Mouse (Mus musculus) embryo, embryonic 10 days (tissue): ENCODE measurements at regions not wholly inside any gene's neighbourhood (a gene's known extent, or its start where the extent isn't known, plus 50 kb on each side); places are given as distances from the start of the nearest gene placed in this dataset.

Source experiments
- DNase-seq: peaks from one replicate; pipeline ENCODE4 v3.0.0-alpha.2; 2015; ENCODE audit warnings: low spot score

DNA sequence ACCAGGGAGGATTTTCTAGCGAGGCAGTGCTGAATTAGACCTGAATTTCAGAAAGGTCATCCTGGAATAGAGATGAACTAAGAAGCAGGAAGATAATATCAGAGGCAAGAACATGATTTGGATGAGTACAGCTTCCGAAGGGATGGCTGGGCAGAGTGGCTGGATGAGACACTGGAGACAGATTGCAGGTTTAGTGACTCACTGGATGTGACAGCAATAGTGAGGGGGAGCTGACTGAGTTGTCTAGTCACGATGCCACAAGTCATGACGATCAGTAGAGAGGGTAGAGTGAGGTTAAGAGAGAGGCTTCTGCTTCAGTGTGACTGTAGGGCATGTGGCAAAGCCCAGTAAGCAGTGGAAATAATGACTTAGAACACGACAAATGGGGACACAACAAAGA lies 181.3 kb upstream of the Npy start:
- DNase-seq, result no peak

DNA sequence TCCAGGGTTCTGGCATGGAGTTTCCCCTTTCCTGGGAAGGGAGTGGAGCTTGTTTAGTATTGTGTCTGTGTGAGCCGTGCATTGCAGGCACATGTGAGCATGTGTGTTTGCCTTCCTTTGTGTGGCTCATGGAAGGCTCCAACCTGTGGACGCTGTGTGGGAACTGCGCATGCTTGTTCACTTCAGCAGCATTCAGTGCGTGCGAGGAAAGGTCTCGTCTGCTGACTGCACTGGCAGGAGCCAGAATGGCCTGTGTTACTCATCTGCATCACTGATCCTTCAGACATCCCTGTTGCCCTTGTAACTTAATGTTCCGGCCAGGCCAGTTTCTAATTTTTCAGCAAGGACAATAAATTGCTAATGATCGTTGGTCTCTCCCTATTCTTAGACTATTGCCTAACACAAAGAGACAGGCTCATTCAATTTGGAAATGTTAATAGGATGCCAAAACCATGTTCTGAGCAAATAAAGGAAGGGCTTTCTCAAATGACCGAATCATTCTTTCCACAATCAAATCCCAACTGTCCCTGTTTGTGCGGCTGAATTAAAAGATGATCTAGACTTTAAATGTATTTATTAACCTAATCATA lies 167.9 kb upstream of the Npy start:
- DNase-seq, result no peak

DNA sequence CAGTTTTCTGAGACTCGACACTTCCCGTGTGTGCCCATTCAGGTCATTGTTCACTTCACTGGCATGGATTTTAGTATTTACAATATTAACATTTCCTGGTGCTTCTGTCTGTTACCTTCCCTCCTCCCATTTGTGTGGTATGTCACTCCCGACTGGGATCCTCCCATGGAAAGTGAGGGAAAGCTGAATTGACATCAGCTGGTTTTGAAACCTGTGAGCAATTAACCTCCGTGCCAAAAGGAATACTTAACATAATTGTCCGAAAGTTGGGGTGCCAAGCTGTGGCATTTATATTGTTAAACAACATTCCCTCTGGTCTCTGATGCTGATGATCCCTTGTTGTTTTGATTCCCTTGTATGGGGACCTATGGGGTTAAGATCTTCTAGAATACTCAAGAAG lies 167.3 kb upstream of the Npy start:
- DNase-seq, result no peak

DNA sequence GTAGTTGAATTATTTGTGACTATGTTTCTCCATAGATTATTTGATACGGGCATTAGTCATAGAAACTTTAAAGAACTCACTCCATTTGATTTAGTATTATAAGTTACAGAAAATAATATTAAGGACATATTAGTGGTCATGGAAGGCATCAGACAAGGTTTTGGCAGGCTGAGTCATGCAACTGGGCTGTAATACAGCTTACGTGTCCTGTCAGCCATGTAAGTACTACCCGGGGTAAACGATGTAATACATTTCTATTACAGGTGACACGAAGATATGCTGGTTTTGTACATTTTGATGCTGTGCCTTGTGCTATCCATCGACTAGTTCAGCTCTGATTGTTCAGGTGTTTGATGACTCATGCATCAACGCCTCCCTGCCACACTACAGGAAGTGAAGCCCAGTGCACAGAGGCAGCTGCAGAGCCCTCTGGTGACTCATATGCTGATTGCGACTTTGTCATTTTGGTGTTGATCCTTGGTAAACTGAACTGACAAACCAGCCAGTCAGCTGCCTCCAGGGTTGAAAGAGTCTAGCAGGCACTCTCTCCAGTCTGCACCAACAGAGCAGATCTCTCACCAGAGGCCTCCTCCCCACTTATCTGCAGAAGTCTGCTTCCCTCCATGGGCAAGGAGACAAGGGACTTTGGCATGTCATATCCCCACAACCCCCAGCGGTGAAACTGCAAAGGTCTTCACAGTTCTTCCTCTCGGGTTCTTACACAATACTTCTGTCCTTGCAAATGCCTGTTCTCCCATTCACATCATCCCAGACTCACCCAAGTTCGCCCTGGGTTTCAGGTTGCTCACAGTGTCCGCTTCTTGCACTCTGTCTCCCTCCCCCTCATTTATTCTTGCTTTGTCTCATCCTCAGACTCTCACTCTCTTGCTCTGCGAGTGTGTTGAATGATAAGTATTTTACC lies 165.9 kb upstream of the Npy start:
- DNase-seq, result peak; percentile 10

DNA sequence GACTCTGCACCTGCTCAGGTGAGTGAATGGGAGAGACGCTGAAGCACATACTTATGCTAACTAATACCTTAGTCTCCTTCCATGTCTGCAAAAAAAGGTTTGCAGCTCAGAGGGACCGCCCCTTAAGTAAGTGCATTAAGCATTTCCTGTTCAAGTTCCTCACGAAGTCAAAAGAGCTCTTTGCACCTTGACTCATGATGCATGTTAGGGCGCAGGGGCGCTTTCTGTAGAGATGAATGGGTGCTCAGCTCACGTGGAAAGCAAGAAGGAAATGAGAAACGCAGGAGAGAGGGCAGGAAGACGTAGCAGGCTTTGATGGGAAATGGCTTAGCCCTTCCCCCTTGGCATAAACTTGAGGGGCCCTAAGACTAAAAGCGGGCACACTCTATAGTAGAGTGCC lies 164.5 kb upstream of the Npy start:
- no peak for DNase-seq

DNA sequence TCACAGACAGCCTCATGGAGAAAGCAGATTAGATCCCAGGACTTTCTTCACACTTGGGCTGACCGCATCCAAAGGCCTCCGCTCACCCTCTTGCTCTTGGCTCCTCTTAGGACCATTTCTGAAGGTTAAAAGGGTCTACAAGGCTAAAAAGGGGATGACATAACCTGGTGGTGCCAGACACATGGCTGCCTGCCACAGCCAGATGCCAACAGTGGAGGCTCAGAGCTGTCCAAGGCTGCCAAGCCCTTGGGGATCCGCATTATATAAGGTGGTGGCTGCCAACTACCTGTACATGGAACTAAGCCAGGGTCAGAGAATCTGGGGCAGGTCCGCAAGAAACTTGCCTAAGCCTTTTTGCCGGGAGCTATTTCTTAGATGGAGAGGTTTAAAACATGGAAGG lies 151.5 kb upstream of the Npy start:
- no peak for DNase-seq

DNA sequence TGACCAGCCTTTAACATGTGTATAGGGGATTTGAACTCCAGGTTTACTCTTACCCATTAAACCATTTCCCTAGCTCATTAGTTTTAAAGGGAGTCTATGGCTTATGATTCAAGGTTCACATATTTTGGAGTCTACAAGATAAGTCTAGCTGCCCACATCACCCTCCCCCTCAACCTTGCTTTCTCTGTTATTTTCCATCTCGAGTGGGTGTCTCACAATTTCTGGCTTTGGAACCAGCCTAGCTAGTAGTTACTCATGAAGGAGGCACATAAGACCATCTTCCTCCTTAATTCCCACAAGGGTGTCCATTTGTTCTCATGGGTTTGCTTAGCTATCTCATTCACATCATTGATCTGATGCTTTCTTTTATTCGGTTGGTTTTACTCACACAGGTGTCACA lies 150.6 kb upstream of the Npy start:
- DNase-seq, result no peak

DNA sequence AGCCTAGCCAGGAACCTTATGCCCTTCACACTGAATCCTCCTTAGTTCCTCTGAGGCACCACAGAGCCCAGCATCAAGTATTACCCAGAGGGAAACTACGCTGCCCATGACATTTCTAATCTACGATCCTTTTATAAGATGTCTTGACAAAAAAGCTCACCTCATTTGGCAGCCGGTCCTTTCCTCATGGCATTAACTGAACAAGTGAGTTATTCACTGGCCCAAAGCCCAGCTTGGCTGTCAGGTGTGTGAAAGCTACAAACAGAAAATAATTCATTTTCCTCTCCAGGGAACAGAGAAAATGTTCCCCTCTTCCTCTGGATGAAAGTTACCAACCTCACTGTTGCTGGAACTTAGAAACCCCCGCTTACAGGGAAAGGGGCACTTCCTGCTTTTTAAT lies 135.7 kb upstream of the Npy start:
- DNase-seq, result no peak

DNA sequence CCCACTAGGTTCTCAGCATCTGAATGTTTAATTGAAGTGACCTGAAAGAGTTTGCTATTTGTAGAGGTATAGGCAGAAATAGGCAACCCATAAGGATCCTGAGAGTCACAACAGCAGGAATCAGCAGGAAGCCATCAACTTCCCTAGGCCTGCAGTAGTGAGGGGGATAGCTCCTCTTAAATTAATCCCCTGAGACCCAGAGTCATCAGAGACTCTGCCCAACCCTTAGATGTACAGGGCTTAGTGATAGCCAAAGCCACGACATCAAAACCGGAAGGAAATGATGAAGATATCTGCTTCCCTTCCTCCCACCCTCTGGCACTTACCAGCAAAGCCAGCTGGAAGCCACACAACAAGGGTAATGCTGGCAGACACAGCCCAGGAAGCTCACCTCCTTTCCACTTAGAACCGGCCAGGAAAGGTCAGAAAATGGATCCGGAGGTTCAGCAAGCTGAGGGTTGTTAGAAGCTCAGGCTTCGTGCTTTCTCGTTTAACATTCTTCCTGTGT lies 130.4 kb upstream of the Npy start:
- no peak for DNase-seq

DNA sequence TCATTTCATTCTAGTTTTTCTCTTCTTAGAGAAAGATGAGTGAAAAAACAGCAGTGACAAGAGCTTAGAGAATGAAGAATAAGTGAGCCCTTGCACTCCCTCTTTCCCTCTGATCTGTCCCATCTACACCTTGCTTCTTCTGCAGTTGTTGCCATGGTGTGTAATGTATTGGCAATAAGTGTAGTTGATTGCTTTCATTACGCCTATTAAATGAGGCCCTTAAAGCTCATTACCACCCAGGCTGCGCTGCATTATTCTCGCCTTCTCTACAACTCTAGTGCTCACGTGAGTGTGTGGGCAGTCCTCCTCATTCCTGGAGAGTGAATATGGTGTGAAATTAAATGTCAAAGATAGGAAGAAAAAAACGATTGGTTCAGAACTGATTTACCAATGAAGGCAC lies 127.7 kb upstream of the Npy start:
- no peak for DNase-seq

DNA sequence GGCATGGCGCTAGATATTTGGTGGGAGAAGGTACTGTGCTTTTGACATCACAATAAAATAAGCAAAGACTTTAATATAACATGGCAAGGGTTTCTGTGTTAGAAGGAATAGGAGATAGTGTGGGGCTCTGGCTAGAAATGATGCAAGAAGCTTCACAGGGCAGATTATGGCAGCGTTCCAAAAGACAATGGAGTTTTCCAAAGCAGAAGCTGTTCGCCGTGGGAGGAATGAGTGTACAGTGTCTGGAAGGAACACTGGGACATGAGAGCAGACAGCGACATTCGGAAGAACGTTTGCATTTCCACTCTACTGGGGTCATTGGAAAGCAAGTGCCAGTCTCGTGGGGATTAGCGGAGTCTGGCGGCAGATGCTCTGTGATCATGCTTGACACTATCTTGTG lies 125.5 kb upstream of the Npy start:
- no peak for DNase-seq

DNA sequence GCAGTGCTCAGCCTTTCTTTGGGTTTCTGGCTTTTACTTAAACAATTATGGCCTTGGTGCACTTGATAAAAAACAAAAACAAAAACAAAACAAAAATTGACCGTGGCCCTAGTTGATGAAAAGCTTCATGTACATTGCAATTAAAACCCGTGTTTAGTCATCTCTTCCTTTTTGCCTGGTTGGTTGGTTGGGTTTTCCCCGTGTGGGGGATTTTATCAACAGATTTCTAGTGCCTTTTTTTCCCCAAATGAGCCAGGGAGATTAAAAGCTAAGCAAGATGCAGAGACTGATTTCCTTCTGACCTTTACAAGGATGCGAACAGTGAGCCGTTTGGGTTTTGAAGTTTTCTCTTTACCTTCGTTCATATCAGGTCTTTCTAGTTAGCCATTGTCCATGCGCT lies 121.1 kb upstream of the Npy start:
- no peak for DNase-seq

DNA sequence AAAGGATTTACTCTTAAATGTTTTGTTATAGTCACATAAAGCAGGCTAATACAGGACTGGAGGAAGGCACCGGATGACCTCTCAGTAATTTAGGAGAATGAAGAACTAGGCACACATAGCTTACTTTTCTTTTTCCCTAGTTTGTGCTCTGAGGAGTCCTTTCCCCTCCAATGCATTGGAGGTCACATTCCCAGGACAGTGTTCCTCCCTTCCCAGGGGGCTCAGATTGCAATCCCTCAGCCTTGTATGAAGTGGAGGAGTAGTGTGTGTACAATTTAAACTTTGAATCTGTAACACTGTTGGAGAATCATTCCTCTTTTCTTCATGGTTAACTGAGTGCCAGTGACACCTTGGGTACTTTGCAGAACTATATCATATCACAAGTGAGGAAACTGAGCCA lies 109.5 kb upstream of the Npy start:
- no peak for DNase-seq

DNA sequence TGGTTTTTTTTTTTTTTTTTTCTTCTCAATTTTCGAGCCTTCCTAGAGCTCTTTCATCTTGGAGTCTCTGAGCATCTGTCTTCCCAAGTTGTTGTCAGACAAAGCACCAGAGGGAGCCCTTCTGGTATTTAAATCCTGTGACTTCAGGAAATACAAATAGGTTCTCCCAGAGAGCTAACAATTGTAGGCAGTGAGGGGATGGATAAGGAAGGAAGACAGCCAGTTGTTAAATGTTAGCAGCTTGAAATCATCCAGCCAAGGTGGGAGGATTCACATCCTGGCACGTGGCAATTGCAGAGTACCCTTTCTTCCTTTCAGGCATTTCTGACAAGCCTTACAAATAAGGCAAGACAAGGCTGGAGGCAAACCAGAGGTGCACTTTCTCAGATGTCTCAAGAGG lies 106.0 kb upstream of the Npy start:
- DNase-seq, result peak; percentile 38

DNA sequence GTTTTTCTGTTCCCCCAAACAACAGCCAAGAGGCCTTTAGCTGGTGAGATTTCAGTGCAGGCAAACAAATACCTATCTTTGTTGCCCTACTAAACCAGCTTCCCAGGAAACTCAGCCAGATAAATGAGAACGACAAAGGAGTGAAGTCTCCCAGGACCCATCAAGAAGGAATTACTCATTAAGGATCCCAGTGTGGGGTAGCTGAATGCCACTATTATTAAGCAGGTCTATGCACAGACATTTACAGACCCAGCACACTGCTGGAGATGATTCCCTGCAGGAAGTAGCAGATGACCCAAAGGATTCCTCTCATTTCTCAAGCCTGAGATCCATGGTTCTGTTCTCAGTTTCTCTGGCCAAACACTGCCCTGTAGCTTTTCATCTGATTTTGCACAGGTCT lies 105.6 kb upstream of the Npy start:
- DNase-seq, result no peak

DNA sequence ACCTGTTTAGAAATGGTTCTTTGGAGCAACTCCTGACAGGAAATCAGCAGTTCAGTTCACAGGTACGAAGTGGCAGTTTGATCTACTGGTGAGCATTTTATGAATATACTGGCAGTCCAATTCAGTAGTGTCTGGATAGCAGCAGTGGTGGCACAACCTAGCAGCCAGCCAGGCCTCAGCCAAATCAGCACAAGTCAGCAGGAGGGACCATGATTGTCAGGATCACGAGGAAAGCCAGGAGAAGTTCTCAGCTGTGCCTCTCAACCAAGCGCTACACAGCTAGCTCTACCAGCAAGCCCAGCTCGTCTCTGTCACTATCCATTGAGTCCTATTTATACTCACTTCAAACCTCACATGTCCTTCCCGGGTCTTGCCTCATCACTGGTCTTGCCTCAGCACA lies 89.3 kb upstream of the Npy start:
- DNase-seq, result no peak

DNA sequence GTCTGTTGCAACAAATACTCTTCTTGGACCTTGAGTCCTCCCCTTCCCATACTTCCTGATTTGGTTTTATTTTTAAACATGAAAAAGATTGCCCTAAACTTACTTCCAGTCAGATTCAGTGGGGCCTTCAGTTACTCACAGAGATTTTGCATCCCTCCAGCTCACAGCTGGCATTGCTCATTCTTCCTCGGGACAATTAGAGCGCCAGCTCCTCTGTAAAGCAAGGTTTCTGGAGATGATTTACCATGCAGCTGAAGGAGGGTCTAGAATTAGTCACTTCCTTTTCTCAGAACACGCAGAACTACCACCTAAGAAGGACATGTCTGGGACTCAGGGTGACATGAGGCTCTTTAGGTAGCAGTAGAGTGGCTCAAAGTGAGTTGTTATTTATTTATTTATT lies 79.4 kb upstream of the Npy start:
- no peak for DNase-seq

DNA sequence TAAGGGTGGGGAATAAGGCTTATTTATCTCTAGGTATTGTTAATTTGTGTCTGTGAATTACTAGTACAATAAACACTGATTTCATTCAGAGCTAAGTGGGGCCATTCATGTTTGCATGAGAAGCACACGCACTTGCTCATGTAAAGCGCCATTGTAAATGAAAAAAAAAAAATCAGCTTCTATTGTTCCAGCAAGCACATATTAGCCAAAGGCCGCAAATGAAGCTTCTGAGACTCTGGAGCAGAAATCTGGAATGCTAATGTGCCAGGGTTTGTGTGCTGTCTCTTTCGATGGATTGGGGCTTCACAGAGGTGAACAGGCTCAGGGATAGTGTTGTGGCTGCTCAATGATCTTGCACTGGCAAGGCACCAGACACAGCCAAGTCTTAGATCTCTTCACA lies 77.2 kb upstream of the Npy start:
- no peak for DNase-seq

DNA sequence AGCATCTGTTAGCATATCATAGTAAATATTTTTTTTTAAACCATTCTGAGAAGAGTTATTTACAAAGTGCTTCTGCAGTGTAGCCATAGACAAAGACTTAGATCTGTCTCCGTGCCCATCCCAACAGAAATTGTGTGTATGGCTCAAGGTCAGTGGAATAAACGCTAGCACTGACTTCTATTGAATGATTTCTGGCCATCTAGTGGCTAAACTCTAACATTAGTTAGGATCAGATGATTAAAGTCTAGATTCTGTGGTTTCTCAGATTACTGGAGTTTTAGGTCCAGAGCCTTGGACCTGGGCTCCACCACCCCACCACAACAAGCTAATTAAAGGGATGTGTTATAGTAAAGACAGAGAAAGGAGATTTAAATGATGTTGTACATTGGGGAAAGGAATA lies 72.0 kb upstream of the Npy start:
- DNase-seq, result no peak

DNA sequence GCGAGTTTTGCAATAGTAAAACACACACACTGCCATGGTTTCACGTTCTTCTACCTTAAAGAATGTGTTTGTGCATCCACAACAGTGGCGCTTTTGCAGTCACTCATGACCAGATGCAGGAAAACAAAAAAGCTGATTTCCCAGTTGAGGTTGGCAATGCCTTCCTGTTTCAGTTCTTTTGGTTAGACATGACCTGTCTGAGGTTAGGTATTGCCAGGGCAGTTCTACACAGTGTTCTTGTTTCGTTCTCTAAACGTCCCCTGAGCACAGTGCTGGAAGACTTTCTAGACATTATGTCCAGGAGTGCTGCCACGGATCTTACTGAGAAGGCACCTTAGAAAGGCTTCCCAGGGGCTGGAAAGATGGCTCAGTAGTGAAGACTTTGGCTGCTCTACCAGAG lies 62.9 kb upstream of the Npy start:
- DNase-seq, result no peak

DNA sequence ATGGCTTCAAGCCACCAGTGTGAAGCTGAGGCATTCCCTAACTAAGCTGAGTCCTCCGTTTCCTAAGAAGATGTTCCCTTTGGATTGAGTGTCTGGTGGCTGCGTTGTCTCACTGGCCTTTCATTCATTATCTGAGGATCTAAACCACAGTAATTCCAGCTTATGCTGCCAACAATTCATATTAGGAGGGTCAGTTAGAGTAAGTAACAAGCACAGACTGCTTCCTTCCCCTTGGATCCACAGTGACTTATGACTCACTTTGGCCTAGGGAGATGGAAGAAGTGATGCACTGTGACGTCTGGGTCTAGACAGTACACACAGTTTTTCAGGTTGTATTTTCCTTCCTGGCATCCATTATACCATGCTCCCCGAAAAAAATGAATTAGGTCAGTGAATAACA lies 57.8 kb upstream of the Npy start:
- DNase-seq, result no peak

DNA sequence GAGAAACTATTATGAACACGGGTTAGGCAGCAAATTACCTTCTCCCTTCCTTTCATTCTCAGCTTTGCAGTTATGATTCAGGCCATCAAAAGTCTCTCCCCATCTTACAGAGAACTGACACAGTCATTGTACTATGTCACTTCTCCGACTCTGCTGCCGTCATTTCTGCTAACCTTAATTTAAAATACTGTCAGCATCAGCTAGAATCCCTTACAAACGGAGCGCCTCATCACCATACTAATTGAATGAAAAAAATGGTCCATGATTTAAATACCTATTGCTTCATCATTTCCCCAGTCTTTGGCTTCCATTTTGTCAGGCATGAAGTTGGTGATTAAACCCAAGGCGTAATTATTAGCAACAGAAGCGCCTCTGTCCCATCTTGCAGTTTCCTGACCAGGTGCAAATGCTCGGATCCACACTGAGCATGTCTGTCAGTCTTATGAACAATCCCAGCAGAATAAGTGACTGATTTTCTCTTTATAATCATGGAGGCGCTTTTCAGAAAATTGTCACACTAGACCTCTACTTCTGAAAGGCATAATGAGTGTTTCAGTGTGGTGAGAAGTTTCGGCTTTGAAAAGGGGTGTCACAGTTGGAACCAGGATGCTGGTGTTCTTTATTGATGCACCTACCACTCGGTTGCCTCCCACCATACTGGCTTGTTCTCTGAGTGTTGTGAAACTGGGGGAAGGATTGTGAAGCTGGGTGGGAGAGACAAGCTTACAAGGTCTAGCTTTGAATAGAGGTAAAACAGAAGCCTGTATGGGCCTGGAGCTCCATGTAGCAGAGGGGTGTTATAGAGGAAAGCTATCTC lies 52.4 kb upstream of the Npy start:
- DNase-seq, result no peak
